Mouse (Mus musculus) gastrocnemius, postnatal 4 days (tissue): ENCODE data around the gene Rgl2. TPM values are rescaled to one million over a fixed set of nuclear protein-coding genes. Genes with fewer than 3 reads are reported as not detected.

Experiments
- DNase-seq, 2 experiments: peaks; one replicate each; pipeline ENCODE4 v3.0.0; 2021 to 2022; ENCODE audit warnings: low spot score in 2 of 2, mixed read lengths in 2 of 2
- total RNA-seq, 2 experiments: library from RNA; stranded (reverse); gene quantifications; 2 replicates each; pipeline ENCODE4 v1.2.3; 2021

Rgl2 gene
- total RNA-seq, 2 experiments from 2014 or later: 43.2 to 48.4 TPM

- DNase-seq: no peak
These were observed 8.0 kb upstream of the Rgl2 start for GRCm38 (mm10) chr17:33921361-33921760.

GRCm38 (mm10) chr17:33924577-33925283, 4.6 kb upstream of the Rgl2 start:
- DNase-seq: no peak

GRCm38 (mm10) chr17:33925406-33926116, 3.8 kb upstream of the Rgl2 start:
- DNase-seq: no peak

GRCm38 (mm10) chr17:33926207-33926932, 3.0 kb upstream of the Rgl2 start:
- DNase-seq: no peak

GRCm38 (mm10) chr17:33928251-33928947, 944 bp upstream of the Rgl2 start:
- DNase-seq: no peak

- DNase-seq: peak in 1 of 2 experiments; percentile 44
These were observed 1.2 kb downstream of the Rgl2 start for GRCm38 (mm10) chr17:33930280-33931158.

GRCm38 (mm10) chr17:33931159-33931866, 2.0 kb downstream of the Rgl2 start:
- no peak for DNase-seq

- DNase-seq: no peak
These were observed 2.6 kb downstream of the Rgl2 start for GRCm38 (mm10) chr17:33931947-33932346.

- DNase-seq: no peak
These were observed 3.1 kb downstream of the Rgl2 start for GRCm38 (mm10) chr17:33932448-33932847.

- no peak for DNase-seq
These were observed 3.6 kb downstream of the Rgl2 start for GRCm38 (mm10) chr17:33932970-33933369.

GRCm38 (mm10) chr17:33935422-33936055, 6.2 kb downstream of the Rgl2 start:
- DNase-seq: no peak

- no peak for DNase-seq
These were observed 7.7 kb downstream of the Rgl2 start for GRCm38 (mm10) chr17:33936993-33937392.

GRCm38 (mm10) chr17:33938783-33939182, 9.4 kb downstream of the Rgl2 start:
- DNase-seq: no peak

GRCm38 (mm10) chr17:33940206-33940805, 11.0 kb downstream of the Rgl2 start, which contains the start of the genes Pfdn6 and Wdr46:
Gene Pfdn6, minus strand, starts transcription at chr17:33940343.
Gene Wdr46, plus strand, starts transcription at chr17:33940660.
- DNase-seq: peak; percentile 77 to 90

- peak in 1 of 2 experiments; percentile 45 for DNase-seq
These were observed 11.6 kb downstream of the Rgl2 start for GRCm38 (mm10) chr17:33940981-33941380.

GRCm38 (mm10) chr17:33941381-33941780, 12.0 kb downstream of the Rgl2 start:
- no peak for DNase-seq

- DNase-seq: no peak
These were observed 14.1 kb downstream of the Rgl2 start for GRCm38 (mm10) chr17:33943454-33943853.

- no peak for DNase-seq
These were observed 18.2 kb downstream of the Rgl2 start for GRCm38 (mm10) chr17:33947430-33948089.
